ENCODE assay signal across 28 mouse cellular contexts in genomic region chr6:143027896-143028295, GRCm38 (mm10).
A peak's percentile ranks its signal among the peaks of the same experiment; 100 is the strongest.
DNase-seq lines count a peak whose midpoint lies in the region; ATAC-seq and TF ChIP-seq lines count a peak whose summit lies in the region.
"Had no signal": no experiment of that assay in that cellular context is flagged by ENCODE, and none has a peak within 500 bp of the region (broad histone marks: within the 10 kb centered on the region; RNA-seq: fewer than 3 reads in every experiment).

No protein-coding gene starts in this region.

- DNase-seq in heart, adult 11 months: peak; percentile 60
- no peak for DNase-seq in heart, adult 8-10 months (ENCODE audit: low spot score)
- no peak for DNase-seq in intestine, embryonic 14.5 days (ENCODE audit: low spot score)
- DNase-seq in stomach, postnatal 0 days (ENCODE audit: low spot score): peak; percentile 4
- no peak for DNase-seq in ovary, postnatal 36 days (ENCODE audit: low spot score)
- DNase-seq: adrenal gland, postnatal 10 days; adrenal gland, postnatal 36 days; B cell, adult 2 months; cerebellum, adult 11 months; cerebellum, adult 2 months; cerebellum, adult 9-11 months; cerebellum, postnatal 25 days; gastrocnemius, postnatal 10 days; gastrocnemius, postnatal 36 days; heart, postnatal 36 days had no signal

- WGBS in intestine, embryonic 14.5 days: 87% methylated on average over 4 of the region's 4 CpGs
- WGBS in intestine, embryonic 15.5 days: 89% methylated on average over 4 of the region's 4 CpGs
- WGBS in intestine, embryonic 16.5 days: 78% methylated on average over 4 of the region's 4 CpGs
- WGBS in stomach, postnatal 0 days: 88% methylated on average over 4 of the region's 4 CpGs

- ATAC-seq in intestine, embryonic 14.5 days (replicated peaks; ENCODE audit: low FRiP score, low TSS enrichment, low read depth): no peak
- ATAC-seq in intestine, embryonic 15.5 days: no peak
- ATAC-seq in intestine, embryonic 16.5 days: no peak
- no peak for ATAC-seq in stomach, postnatal 0 days (ENCODE audit: low FRiP score, low TSS enrichment)
- ATAC-seq: forebrain, embryonic 16.5 days; hindbrain, postnatal 0 days; inflammation-experienced regulatory T-cells, adult 6 months; Patski had no signal

- H3K4me2 ChIP-seq in intestine, embryonic 14.5 days (ENCODE audit: low read length): no peak overlapping the region
- no peak overlapping the region for H3K4me2 ChIP-seq in intestine, embryonic 15.5 days (replicated peaks)
- H3K4me2 ChIP-seq in intestine, embryonic 16.5 days (ENCODE audit: low read depth, low read length): no peak overlapping the region
- no peak overlapping the region for H3K4me2 ChIP-seq in stomach, postnatal 0 days (replicated peaks; ENCODE audit: low read depth)
- H3K4me2 ChIP-seq: embryonic facial prominence, embryonic 12.5 days; embryonic facial prominence, embryonic 15.5 days; forebrain, embryonic 12.5 days; heart, embryonic 11.5 days; hindbrain, embryonic 14.5 days had no signal

- H3K4me1 ChIP-seq in intestine, embryonic 14.5 days (replicated peaks; ENCODE audit: control insufficient read depth, insufficient read depth, low read length): peaks cover 3% of the 10 kb centered on the region
- no peaks in the 10 kb centered on the region for H3K4me1 ChIP-seq in intestine, embryonic 15.5 days (replicated peaks)
- H3K4me1 ChIP-seq in intestine, embryonic 16.5 days (ENCODE audit: control insufficient read depth, insufficient read depth, low read length): peaks cover 4% of the 10 kb centered on the region
- H3K4me1 ChIP-seq in stomach, postnatal 0 days (replicated peaks; ENCODE audit: control insufficient read depth, insufficient read depth): no peaks in the 10 kb centered on the region
- H3K4me1 ChIP-seq: embryonic facial prominence, embryonic 12.5 days; embryonic facial prominence, embryonic 15.5 days; forebrain, embryonic 12.5 days had no signal

- no peak for TF ChIP-seq EP300 in stomach, postnatal 0 days (optimal IDR thresholded peaks at IDR 0.05)

- no peaks in the 10 kb centered on the region for H3K27me3 ChIP-seq in intestine, embryonic 14.5 days (replicated peaks; ENCODE audit: control insufficient read depth, insufficient read depth, low read length)
- no peaks in the 10 kb centered on the region for H3K27me3 ChIP-seq in intestine, embryonic 15.5 days (replicated peaks)
- no peaks in the 10 kb centered on the region for H3K27me3 ChIP-seq in intestine, embryonic 16.5 days (replicated peaks; ENCODE audit: control insufficient read depth, insufficient read depth, low read length)
- no peaks in the 10 kb centered on the region for H3K27me3 ChIP-seq in stomach, postnatal 0 days (ENCODE audit: control insufficient read depth, insufficient read depth, low read length)
- H3K27me3 ChIP-seq: CH12.LX; embryonic facial prominence, embryonic 12.5 days; embryonic facial prominence, embryonic 15.5 days; forebrain, embryonic 12.5 days; Patski had no signal

- no peak for TF ChIP-seq CTCF in stomach, postnatal 0 days (IDR thresholded peaks at IDR 0.05; ENCODE audit: low read depth)

- no peak overlapping the region for H3K4me3 ChIP-seq in intestine, embryonic 14.5 days (ENCODE audit: low read depth, low read length)
- no peak overlapping the region for H3K4me3 ChIP-seq in intestine, embryonic 15.5 days (replicated peaks)
- H3K4me3 ChIP-seq in intestine, embryonic 16.5 days (ENCODE audit: low read length): no peak overlapping the region
- no peak overlapping the region for H3K4me3 ChIP-seq in stomach, postnatal 0 days (ENCODE audit: low read depth, low read length)
- H3K4me3 ChIP-seq: embryonic facial prominence, embryonic 12.5 days; embryonic facial prominence, embryonic 15.5 days; forebrain, embryonic 12.5 days had no signal

- H3K9me3 ChIP-seq in intestine, embryonic 14.5 days (ENCODE audit: control insufficient read depth, low read length): no peaks in the 10 kb centered on the region
- no peaks in the 10 kb centered on the region for H3K9me3 ChIP-seq in intestine, embryonic 15.5 days
- no peaks in the 10 kb centered on the region for H3K9me3 ChIP-seq in intestine, embryonic 16.5 days (ENCODE audit: control insufficient read depth, low read length)
- H3K9me3 ChIP-seq in stomach, postnatal 0 days (ENCODE audit: control insufficient read depth, low read length): no peaks in the 10 kb centered on the region
- H3K9me3 ChIP-seq: embryonic facial prominence, embryonic 12.5 days; embryonic facial prominence, embryonic 15.5 days; forebrain, embryonic 12.5 days; G1E had no signal

- H3K9ac ChIP-seq in intestine, embryonic 14.5 days (ENCODE audit: low read length): no peak overlapping the region
- H3K9ac ChIP-seq in intestine, embryonic 15.5 days: no peak overlapping the region
- no peak overlapping the region for H3K9ac ChIP-seq in intestine, embryonic 16.5 days (ENCODE audit: low read depth, low read length)
- no peak overlapping the region for H3K9ac ChIP-seq in stomach, postnatal 0 days (ENCODE audit: low read length)
- H3K9ac ChIP-seq: embryonic facial prominence, embryonic 12.5 days; embryonic facial prominence, embryonic 15.5 days; forebrain, embryonic 12.5 days; hindbrain, embryonic 14.5 days had no signal

- H3K36me3 ChIP-seq in intestine, embryonic 14.5 days (ENCODE audit: control insufficient read depth, insufficient read depth, low read length): peaks cover 30% of the 10 kb centered on the region
- peaks cover 13% of the 10 kb centered on the region; the same call in 1 of the 2 replicates for H3K36me3 ChIP-seq in intestine, embryonic 15.5 days
- peaks cover 6% of the 10 kb centered on the region; the same call in 1 of the 2 replicates for H3K36me3 ChIP-seq in intestine, embryonic 16.5 days (ENCODE audit: control insufficient read depth, insufficient read depth, low read length)
- H3K36me3 ChIP-seq in stomach, postnatal 0 days (ENCODE audit: control insufficient read depth, insufficient read depth, low read length): peaks cover 2% of the 10 kb centered on the region; the same call in 1 of the 2 replicates

- peak overlapping the region; percentile 65; the same call in 1 of the 2 replicates for H3K27ac ChIP-seq in intestine, embryonic 14.5 days (ENCODE audit: low read depth)
- no peak overlapping the region for H3K27ac ChIP-seq in intestine, embryonic 15.5 days
- peak overlapping the region; percentile 33; the same call in 1 of the 2 replicates for H3K27ac ChIP-seq in intestine, embryonic 16.5 days (ENCODE audit: low read length)
- no peak overlapping the region for H3K27ac ChIP-seq in stomach, postnatal 0 days (replicated peaks)
- H3K27ac ChIP-seq: embryonic facial prominence, embryonic 12.5 days; embryonic facial prominence, embryonic 15.5 days; forebrain, embryonic 12.5 days; hindbrain, embryonic 14.5 days; hindbrain, postnatal 0 days had no signal

Comparison
In these comparisons a context has a peak if more than half of its experiments do, and no peak if none do; other contexts are left out.
1. DNase-seq: peak in heart, adult 11 months (single experiment) and stomach, postnatal 0 days (single experiment); none in heart, adult 8-10 months (single experiment), intestine, embryonic 14.5 days (single experiment) and ovary, postnatal 36 days (single experiment).
2. H3K27ac ChIP-seq: peak in intestine, embryonic 14.5 days (single experiment) and intestine, embryonic 16.5 days (single experiment); none in intestine, embryonic 15.5 days (single experiment) and stomach, postnatal 0 days (single experiment).